In the genomic region with DNA sequence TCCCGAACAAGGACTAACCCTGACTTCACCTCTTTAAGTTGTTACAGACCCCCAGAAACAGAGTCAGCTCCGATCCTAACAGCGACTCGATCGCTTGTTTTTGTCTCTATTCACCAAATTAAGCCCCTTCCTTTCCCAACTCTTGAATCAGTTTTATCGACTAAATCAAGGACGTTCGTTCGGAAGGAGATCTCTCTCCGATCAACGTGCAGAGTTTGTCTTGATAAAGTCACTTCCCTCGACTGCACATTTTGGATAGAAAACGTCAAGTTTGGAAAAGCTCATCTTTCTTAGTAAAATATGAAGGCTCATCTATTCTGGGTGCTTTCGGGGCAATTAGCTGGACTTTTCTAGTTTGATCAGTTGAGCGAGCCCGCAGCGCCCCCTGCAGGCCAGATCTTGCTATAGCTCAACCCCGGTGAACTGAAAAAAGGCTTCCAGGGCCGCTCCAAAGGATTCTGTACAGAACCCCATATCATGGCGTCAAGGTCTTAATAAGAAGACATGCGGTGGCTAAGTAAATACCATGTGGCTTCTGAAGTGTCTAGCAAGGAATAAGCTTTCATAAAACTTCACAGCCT, we compare ENCODE assay signal across 8 mouse cellular contexts. TPM values are rescaled to one million over a fixed set of nuclear protein-coding genes. Genes with fewer than 3 reads are reported as not detected.
DNase-seq lines count a peak whose midpoint lies in the region; ATAC-seq and TF ChIP-seq lines count a peak whose summit lies in the region.

No protein-coding gene starts in this region.

- 2% methylated on average over 21 of the region's 21 CpGs for WGBS in heart, embryonic 12.5 days
- WGBS in kidney, embryonic 16.5 days = under 1% methylated on average over 21 of the region's 21 CpGs
- 1% methylated on average over 21 of the region's 21 CpGs for WGBS in liver, embryonic 14.5 days (ENCODE audit: insufficient replicate concordance)
- 2% methylated on average over 21 of the region's 21 CpGs for WGBS in neural tube, embryonic 11.5 days
- WGBS in stomach, embryonic 16.5 days = 2% methylated on average over 21 of the region's 21 CpGs

- no peak for TF ChIP-seq EP300 in liver, embryonic 14.5 days (IDR thresholded peaks at IDR 0.05; ENCODE audit: low read depth)

- peak; percentile 18 for TF ChIP-seq CTCF in C2C12 (IDR thresholded peaks at IDR 0.05; ENCODE audit: control insufficient read depth, insufficient read depth, insufficient read length)
- peak; percentile 92 for TF ChIP-seq CTCF in brain, embryonic 14.5 days (IDR thresholded peaks at IDR 0.05; ENCODE audit: borderline replicate concordance, extremely low read depth, insufficient read depth, insufficient read length)
- peak; percentile 94 for TF ChIP-seq CTCF in liver, embryonic 14.5 days (IDR thresholded peaks at IDR 0.05; ENCODE audit: low read depth)

- no peaks in the 10 kb centered on the region for H3K9me3 ChIP-seq in heart, embryonic 12.5 days (replicated peaks)
- H3K9me3 ChIP-seq in kidney, embryonic 16.5 days (ENCODE audit: low read length) = no peaks in the 10 kb centered on the region
- H3K9me3 ChIP-seq in liver, embryonic 14.5 days (ENCODE audit: control insufficient read depth, low read length) = no peaks in the 10 kb centered on the region
- H3K9me3 ChIP-seq in neural tube, embryonic 11.5 days (ENCODE audit: control insufficient read depth, low read length) = no peaks in the 10 kb centered on the region
- H3K9me3 ChIP-seq in stomach, embryonic 16.5 days (replicated peaks; ENCODE audit: control insufficient read depth, low read length) = no peaks in the 10 kb centered on the region

- peak overlapping the region; percentile 99 for H3K4me2 ChIP-seq in heart, embryonic 12.5 days
- H3K4me2 ChIP-seq in kidney, embryonic 16.5 days (replicated peaks; ENCODE audit: low read depth, low read length) = peak overlapping the region; percentile 97
- H3K4me2 ChIP-seq in liver, embryonic 14.5 days (ENCODE audit: low read depth) = peak overlapping the region; percentile 100
- peak overlapping the region; percentile 96 for H3K4me2 ChIP-seq in neural tube, embryonic 11.5 days (ENCODE audit: low read depth)
- peak overlapping the region; percentile 96 for H3K4me2 ChIP-seq in stomach, embryonic 16.5 days (ENCODE audit: low read depth, low read length)

- no peak for TF ChIP-seq POLR2A in brain, embryonic 14.5 days (IDR thresholded peaks at IDR 0.05; ENCODE audit: borderline replicate concordance, extremely low read depth, insufficient read depth, insufficient read length, poor library complexity, severe bottlenecking)

- peaks cover 11% of the 10 kb centered on the region for H3K4me1 ChIP-seq in heart, embryonic 12.5 days (replicated peaks)
- peaks cover 19% of the 10 kb centered on the region for H3K4me1 ChIP-seq in kidney, embryonic 16.5 days (ENCODE audit: insufficient read depth, low read length)
- H3K4me1 ChIP-seq in liver, embryonic 14.5 days (replicated peaks; ENCODE audit: control insufficient read depth in 2 of 2, insufficient read depth in 2 of 2, low read length in 1 of 2) = peaks cover 40 to 42% of the 10 kb centered on the region in 2 experiments
- no peaks in the 10 kb centered on the region for H3K4me1 ChIP-seq in neural tube, embryonic 11.5 days (ENCODE audit: control insufficient read depth, insufficient read depth, low read length)
- H3K4me1 ChIP-seq in stomach, embryonic 16.5 days (ENCODE audit: control insufficient read depth, insufficient read depth, low read length) = 0 out of 2 replicates have a peak, but pooled peaks cover 5% of the 10 kb centered on the region

- peak; percentile 38 for ATAC-seq in erythroblast, adult 5-6 weeks (replicated peaks; ENCODE audit: low FRiP score, poor library complexity, severe bottlenecking)
- no peak for ATAC-seq in heart, embryonic 12.5 days (ENCODE audit: insufficient number of reproducible peaks, low FRiP score)
- peak; percentile 4; the same call in 1 of the 2 replicates for ATAC-seq in kidney, embryonic 16.5 days (ENCODE audit: low FRiP score, low TSS enrichment)
- peak; percentile 5; the same call in 1 of the 2 replicates for ATAC-seq in liver, embryonic 14.5 days (ENCODE audit: insufficient read depth)
- no peak for ATAC-seq in neural tube, embryonic 11.5 days (ENCODE audit: insufficient read depth, low FRiP score, low TSS enrichment)
- no peak for ATAC-seq in stomach, embryonic 16.5 days (ENCODE audit: insufficient read depth, low FRiP score)

- no peaks in the 10 kb centered on the region for H3K36me3 ChIP-seq in C2C12 (ENCODE audit: control insufficient read depth, insufficient read depth)
- no peaks in the 10 kb centered on the region for H3K36me3 ChIP-seq in heart, embryonic 12.5 days
- no peaks in the 10 kb centered on the region for H3K36me3 ChIP-seq in kidney, embryonic 16.5 days (ENCODE audit: insufficient read depth, low read length)
- no peaks in the 10 kb centered on the region for H3K36me3 ChIP-seq in liver, embryonic 14.5 days (replicated peaks; ENCODE audit: control insufficient read depth, insufficient read depth, low read depth)
- H3K36me3 ChIP-seq in neural tube, embryonic 11.5 days (ENCODE audit: control insufficient read depth, insufficient read depth, low read length) = no peaks in the 10 kb centered on the region
- H3K36me3 ChIP-seq in stomach, embryonic 16.5 days (ENCODE audit: control insufficient read depth, insufficient read depth, low read length) = no peaks in the 10 kb centered on the region

- H3K79me3 ChIP-seq in C2C12 (ENCODE audit: low read depth) = no peaks in the 10 kb centered on the region

- H3K27me3 ChIP-seq in C2C12 (ENCODE audit: control insufficient read depth, insufficient read depth, insufficient read length) = no peaks in the 10 kb centered on the region
- no peaks in the 10 kb centered on the region for H3K27me3 ChIP-seq in heart, embryonic 12.5 days (replicated peaks)
- no peaks in the 10 kb centered on the region for H3K27me3 ChIP-seq in kidney, embryonic 16.5 days (ENCODE audit: insufficient read depth, low read length)
- H3K27me3 ChIP-seq in liver, embryonic 14.5 days (ENCODE audit: control insufficient read depth, insufficient read depth, low read length) = no peaks in the 10 kb centered on the region
- H3K27me3 ChIP-seq in neural tube, embryonic 11.5 days (ENCODE audit: control insufficient read depth, insufficient read depth, low read length) = no peaks in the 10 kb centered on the region
- no peaks in the 10 kb centered on the region for H3K27me3 ChIP-seq in stomach, embryonic 16.5 days (ENCODE audit: control insufficient read depth, insufficient read depth, low read length)

- H3K9ac ChIP-seq in heart, embryonic 12.5 days = peak overlapping the region; percentile 80
- peak overlapping the region; percentile 72 for H3K9ac ChIP-seq in kidney, embryonic 16.5 days (replicated peaks; ENCODE audit: low read length)
- H3K9ac ChIP-seq in liver, embryonic 14.5 days (replicated peaks) = peak overlapping the region; percentile 77
- H3K9ac ChIP-seq in neural tube, embryonic 11.5 days (ENCODE audit: low read length) = no peak overlapping the region
- peak overlapping the region; percentile 72 for H3K9ac ChIP-seq in stomach, embryonic 16.5 days (ENCODE audit: low read length)

- H3ac ChIP-seq in C2C12 (ENCODE audit: control insufficient read depth, insufficient read length, low read depth) = peak overlapping the region; percentile 41

- H3K4me3 ChIP-seq in C2C12 (ENCODE audit: insufficient read depth, poor library complexity, severe bottlenecking) = peak overlapping the region; percentile 37
- peak overlapping the region; percentile 56 for H3K4me3 ChIP-seq in heart, embryonic 12.5 days
- peak overlapping the region; percentile 59 for H3K4me3 ChIP-seq in kidney, embryonic 16.5 days (ENCODE audit: low read length)
- H3K4me3 ChIP-seq in liver, embryonic 14.5 days (ENCODE audit: insufficient read depth in 1 of 2, low read depth in 2 of 2, low read length in 2 of 2) = peak overlapping the region; percentile 70 to 73
- peak overlapping the region; percentile 42 for H3K4me3 ChIP-seq in neural tube, embryonic 11.5 days (ENCODE audit: low read depth, low read length)
- H3K4me3 ChIP-seq in stomach, embryonic 16.5 days (replicated peaks; ENCODE audit: low read length) = peak overlapping the region; percentile 63

- peaks cover 6% of the 10 kb centered on the region for H3K79me2 ChIP-seq in C2C12 (ENCODE audit: control insufficient read depth, insufficient read depth)

- DNase-seq in brain, embryonic 14.5 days (ENCODE audit: low read depth) = peak; percentile 86
- peak; percentile 72 to 85 (median 75) for DNase-seq in liver, embryonic 14.5 days (ENCODE audit: low read depth in 3 of 3, low spot score in 3 of 3)
- DNase-seq in neural tube, embryonic 11.5 days (ENCODE audit: low spot score) = peak; percentile 85

- H3K27ac ChIP-seq in heart, embryonic 12.5 days (ENCODE audit: poor library complexity, severe bottlenecking) = peak overlapping the region; percentile 93
- peak overlapping the region; percentile 98 for H3K27ac ChIP-seq in kidney, embryonic 16.5 days (ENCODE audit: low read length)
- peak overlapping the region; percentile 87 for H3K27ac ChIP-seq in liver, embryonic 14.5 days
- no peak overlapping the region for H3K27ac ChIP-seq in neural tube, embryonic 11.5 days (ENCODE audit: low read depth, low read length)
- peak overlapping the region; percentile 97 for H3K27ac ChIP-seq in stomach, embryonic 16.5 days (ENCODE audit: low read length)

RNA-seq across cellular contexts. Expression of gene Sesn2, which starts 4.3 kb away (rescaled TPM):
- polyA plus RNA-seq in C2C12 (2012; fragmentation: generic; extraction: Trizol) = 21.5 TPM
- polyA plus RNA-seq in brain, embryonic 14.5 days (2012; rRNA removed) = 5.1 and 6.1 TPM in 2 replicates
- 3.7 and 4.6 TPM in 2 replicates for total RNA-seq in erythroblast, adult 5-6 weeks (2015; ENCODE audit: low replicate concordance)
- 5.8 and 6.6 TPM in 2 replicates for total RNA-seq in erythroblast, adult 5-6 weeks (2017; ENCODE audit: low replicate concordance)
- polyA plus RNA-seq in heart, embryonic 12.5 days (2016; fragmentation: Nextera tagmentation; extraction: Ambion mirVana) = 10.3 and 10.5 TPM in 2 replicates
- 20.4 and 21.2 TPM in 2 replicates for polyA plus RNA-seq in kidney, embryonic 16.5 days (2015; fragmentation: Nextera tagmentation; extraction: Ambion mirVana)
- 3.4 TPM in 2 replicates for polyA plus RNA-seq in liver, embryonic 14.5 days (2012; rRNA removed)
- polyA plus RNA-seq in liver, embryonic 14.5 days (2014; fragmentation: Nextera tagmentation; extraction: Ambion mirVana) = 3.3 and 4.1 TPM in 2 replicates
- polyA plus RNA-seq in neural tube, embryonic 11.5 days (2014; fragmentation: Nextera tagmentation; extraction: Ambion mirVana) = 6.1 and 7.0 TPM in 2 replicates
- 12.4 and 13.7 TPM in 2 replicates for polyA plus RNA-seq in stomach, embryonic 16.5 days (2015; fragmentation: Nextera tagmentation; extraction: Ambion mirVana)

RNA-seq across cellular contexts. Expression of gene Atpif1, which starts 18.8 kb away (rescaled TPM):
- polyA plus RNA-seq in C2C12 (2012; fragmentation: generic; extraction: Trizol) = 596 TPM
- 799 and 900 TPM in 2 replicates for polyA plus RNA-seq in brain, embryonic 14.5 days (2012; rRNA removed)
- total RNA-seq in erythroblast, adult 5-6 weeks (2015; ENCODE audit: low replicate concordance) = 715 and 778 TPM in 2 replicates
- 2,175 and 2,816 TPM in 2 replicates for total RNA-seq in erythroblast, adult 5-6 weeks (2017; ENCODE audit: low replicate concordance)
- polyA plus RNA-seq in heart, embryonic 12.5 days (2016; fragmentation: Nextera tagmentation; extraction: Ambion mirVana) = 1,373 and 1,377 TPM in 2 replicates
- 1,057 and 1,144 TPM in 2 replicates for polyA plus RNA-seq in kidney, embryonic 16.5 days (2015; fragmentation: Nextera tagmentation; extraction: Ambion mirVana)
- polyA plus RNA-seq in liver, embryonic 14.5 days (2012; rRNA removed) = 544 and 902 TPM in 2 replicates
- polyA plus RNA-seq in liver, embryonic 14.5 days (2014; fragmentation: Nextera tagmentation; extraction: Ambion mirVana) = 1,811 and 1,820 TPM in 2 replicates
- polyA plus RNA-seq in neural tube, embryonic 11.5 days (2014; fragmentation: Nextera tagmentation; extraction: Ambion mirVana) = 1,030 and 1,051 TPM in 2 replicates
- polyA plus RNA-seq in stomach, embryonic 16.5 days (2015; fragmentation: Nextera tagmentation; extraction: Ambion mirVana) = 1,031 and 1,078 TPM in 2 replicates

RNA-seq across cellular contexts. Expression of gene Dnajc8, which starts 20.7 kb away (rescaled TPM):
- 104 TPM for polyA plus RNA-seq in C2C12 (2012; fragmentation: generic; extraction: Trizol)
- polyA plus RNA-seq in brain, embryonic 14.5 days (2012; rRNA removed) = 102 and 106 TPM in 2 replicates
- total RNA-seq in erythroblast, adult 5-6 weeks (2015; ENCODE audit: low replicate concordance) = 75.0 and 117 TPM in 2 replicates
- total RNA-seq in erythroblast, adult 5-6 weeks (2017; ENCODE audit: low replicate concordance) = 262 and 314 TPM in 2 replicates
- 130 and 135 TPM in 2 replicates for polyA plus RNA-seq in heart, embryonic 12.5 days (2016; fragmentation: Nextera tagmentation; extraction: Ambion mirVana)
- polyA plus RNA-seq in kidney, embryonic 16.5 days (2015; fragmentation: Nextera tagmentation; extraction: Ambion mirVana) = 159 and 164 TPM in 2 replicates
- polyA plus RNA-seq in liver, embryonic 14.5 days (2012; rRNA removed) = 47.6 and 84.2 TPM in 2 replicates
- polyA plus RNA-seq in liver, embryonic 14.5 days (2014; fragmentation: Nextera tagmentation; extraction: Ambion mirVana) = 109 and 111 TPM in 2 replicates
- 211 and 219 TPM in 2 replicates for polyA plus RNA-seq in neural tube, embryonic 11.5 days (2014; fragmentation: Nextera tagmentation; extraction: Ambion mirVana)
- 138 and 149 TPM in 2 replicates for polyA plus RNA-seq in stomach, embryonic 16.5 days (2015; fragmentation: Nextera tagmentation; extraction: Ambion mirVana)

RNA-seq across cellular contexts. Expression of gene Ptafr, which starts 49.2 kb away (rescaled TPM):
- 0.01 TPM for polyA plus RNA-seq in C2C12 (2012; fragmentation: generic; extraction: Trizol)
- polyA plus RNA-seq in brain, embryonic 14.5 days (2012; rRNA removed) = 0.38 and 0.68 TPM in 2 replicates
- total RNA-seq in erythroblast, adult 5-6 weeks (2015; ENCODE audit: low replicate concordance) = 3.1 and 9.0 TPM in 2 replicates
- 6.6 and 7.7 TPM in 2 replicates for total RNA-seq in erythroblast, adult 5-6 weeks (2017; ENCODE audit: low replicate concordance)
- polyA plus RNA-seq in heart, embryonic 12.5 days (2016; fragmentation: Nextera tagmentation; extraction: Ambion mirVana) = 0.23 and 0.27 TPM in 2 replicates
- polyA plus RNA-seq in kidney, embryonic 16.5 days (2015; fragmentation: Nextera tagmentation; extraction: Ambion mirVana) = 0.29 and 0.54 TPM in 2 replicates
- 0.52 and 0.61 TPM in 2 replicates for polyA plus RNA-seq in liver, embryonic 14.5 days (2012; rRNA removed)
- 0.18 and 0.25 TPM in 2 replicates for polyA plus RNA-seq in liver, embryonic 14.5 days (2014; fragmentation: Nextera tagmentation; extraction: Ambion mirVana)
- polyA plus RNA-seq in neural tube, embryonic 11.5 days (2014; fragmentation: Nextera tagmentation; extraction: Ambion mirVana) = 0.12 and 0.21 TPM in 2 replicates
- 1.0 and 1.2 TPM in 2 replicates for polyA plus RNA-seq in stomach, embryonic 16.5 days (2015; fragmentation: Nextera tagmentation; extraction: Ambion mirVana)

RNA-seq across cellular contexts. Expression of gene Med18, which starts 50.9 kb away (rescaled TPM):
- polyA plus RNA-seq in C2C12 (2012; fragmentation: generic; extraction: Trizol) = 13.4 TPM
- polyA plus RNA-seq in brain, embryonic 14.5 days (2012; rRNA removed) = 5.8 and 8.3 TPM in 2 replicates
- 2.5 and 5.6 TPM in 2 replicates for total RNA-seq in erythroblast, adult 5-6 weeks (2015; ENCODE audit: low replicate concordance)
- 2.8 and 4.0 TPM in 2 replicates for total RNA-seq in erythroblast, adult 5-6 weeks (2017; ENCODE audit: low replicate concordance)
- polyA plus RNA-seq in heart, embryonic 12.5 days (2016; fragmentation: Nextera tagmentation; extraction: Ambion mirVana) = 16.4 and 18.2 TPM in 2 replicates
- polyA plus RNA-seq in kidney, embryonic 16.5 days (2015; fragmentation: Nextera tagmentation; extraction: Ambion mirVana) = 21.0 and 22.2 TPM in 2 replicates
- polyA plus RNA-seq in liver, embryonic 14.5 days (2012; rRNA removed) = 4.0 and 4.3 TPM in 2 replicates
- polyA plus RNA-seq in liver, embryonic 14.5 days (2014; fragmentation: Nextera tagmentation; extraction: Ambion mirVana) = 3.4 and 3.9 TPM in 2 replicates
- polyA plus RNA-seq in neural tube, embryonic 11.5 days (2014; fragmentation: Nextera tagmentation; extraction: Ambion mirVana) = 15.7 and 17.0 TPM in 2 replicates
- 19.5 and 20.0 TPM in 2 replicates for polyA plus RNA-seq in stomach, embryonic 16.5 days (2015; fragmentation: Nextera tagmentation; extraction: Ambion mirVana)

Comparison
In these comparisons a context has a peak if more than half of its experiments do, and no peak if none do; other contexts are left out.
1. CTCF ChIP-seq: peak in every context shown above with its lines; median percentile 94 in liver, embryonic 14.5 days; 92 in brain, embryonic 14.5 days; 18 in C2C12.
2. ATAC-seq: peak in erythroblast, adult 5-6 weeks (single experiment), kidney, embryonic 16.5 days (single experiment) and liver, embryonic 14.5 days (single experiment); none in heart, embryonic 12.5 days (single experiment), neural tube, embryonic 11.5 days (single experiment) and stomach, embryonic 16.5 days (single experiment).
3. Peak in every context shown above with its lines, with median percentiles within 50 percentile points of each other: H3K4me3 ChIP-seq, DNase-seq and H3K4me2 ChIP-seq.